Mouse (Mus musculus) ES-E14 (cell line): Measurements from ENCODE around the gene Unc79. TPM values are rescaled to one million over a fixed set of nuclear protein-coding genes. Genes with fewer than 3 reads are reported as not detected.

Experiments used
- DNase-seq: peaks from one replicate; pipeline ENCODE4 v3.0.0-alpha.2; 2013; ENCODE audit warnings: low read depth, low spot score
- H3K27ac ChIP-seq: 2 replicates; pipeline ENCODE4 v1.5.1; 2012; ENCODE audit warnings: low read depth, mild to moderate bottlenecking, low read length, moderate library complexity, mixed read lengths; ENCODE audit not compliant: poor library complexity, insufficient read depth, severe bottlenecking
- H3K36me3 ChIP-seq: 2 replicates; pipeline ENCODE4 v1.6.1; 2012; ENCODE audit warnings: mild to moderate bottlenecking, low read length, moderate library complexity, mixed read lengths; ENCODE audit not compliant: control insufficient read depth, poor library complexity, insufficient read depth, severe bottlenecking
- H3K4me1 ChIP-seq, 2 experiments: fragments of 150-350 bp in 1 of 2; sonication (generic) in 1 of 2; 2 replicates each; pipeline ENCODE4 v1.6.1; 2012; ENCODE audit warnings: low read length in 2 of 2, mild to moderate bottlenecking in 1 of 2, mixed read lengths in 1 of 2; ENCODE audit not compliant: control insufficient read depth in 2 of 2, insufficient read depth in 2 of 2, poor library complexity in 1 of 2
- H3K4me3 ChIP-seq, 2 experiments: fragments of 150-350 bp in 1 of 2; sonication (generic) in 1 of 2; 2 replicates each; pipeline ENCODE4 v1.5.1; 2012; ENCODE audit warnings: low read length in 2 of 2, low read depth in 1 of 2, mild to moderate bottlenecking in 1 of 2, mixed read lengths in 1 of 2; ENCODE audit not compliant: insufficient read depth in 1 of 2, poor library complexity in 1 of 2, severe bottlenecking in 1 of 2
- H3K9ac ChIP-seq: 2 replicates; pipeline ENCODE4 v1.6.1; 2012; ENCODE audit warnings: low read depth, mild to moderate bottlenecking, low read length, mixed read lengths; ENCODE audit not compliant: poor library complexity, insufficient read depth, severe bottlenecking
- H3K9me3 ChIP-seq: fragments of 150-350 bp; sonication (generic); 2 replicates; pipeline ENCODE4 v1.6.1; 2012; ENCODE audit warnings: low read depth, mild to moderate bottlenecking, low read length; ENCODE audit not compliant: control insufficient read depth, insufficient read depth
- CHD2 ChIP-seq: IDR thresholded peaks from 2 replicates; pipeline ENCODE4 v1.6.1; 2014; ENCODE audit warnings: mild to moderate bottlenecking, low read depth, low read length, inconsistent platforms
- HCFC1 ChIP-seq: IDR thresholded peaks from 2 replicates; pipeline ENCODE4 v1.6.1; 2012; ENCODE audit warnings: low read length, inconsistent platforms, borderline replicate concordance; ENCODE audit not compliant: insufficient read depth
- MAFK ChIP-seq: IDR thresholded peaks from 2 replicates; pipeline ENCODE4 v1.6.1; 2014; ENCODE audit warnings: mild to moderate bottlenecking, low read depth, low read length, inconsistent platforms; ENCODE audit not compliant: insufficient read depth
- ZC3H11A ChIP-seq: IDR thresholded peaks from 2 replicates; pipeline ENCODE4 v1.6.1; 2012; ENCODE audit warnings: low read depth, mild to moderate bottlenecking, inconsistent platforms, low read length, borderline replicate concordance
- ZNF384 ChIP-seq: IDR thresholded peaks from 2 replicates; pipeline ENCODE4 v1.6.1; 2012; ENCODE audit warnings: low read depth, low read length, inconsistent platforms
- in situ Hi-C, 2 experiments: fragments of 600-800 bp; cut with MboI; formaldehyde crosslinking; loops; one replicate each; pipeline ENCODE4 v1.15.1; 2025; ENCODE audit warnings: low sequenced_read_pairs in 2 of 2, inconsistent platforms in 1 of 2; ENCODE audit not compliant: unreplicated experiment in 2 of 2
- total RNA-seq: library from RNA; depleted of rRNA; stranded (reverse); fragments of 300-350 nt; gene quantifications from 2 replicates; pipeline ENCODE4 v1.2.3, GENCODE M21; 2012; rRNA removed

Gene Unc79
- total RNA-seq, 1 experiment, result 0.36 TPM

DNA sequence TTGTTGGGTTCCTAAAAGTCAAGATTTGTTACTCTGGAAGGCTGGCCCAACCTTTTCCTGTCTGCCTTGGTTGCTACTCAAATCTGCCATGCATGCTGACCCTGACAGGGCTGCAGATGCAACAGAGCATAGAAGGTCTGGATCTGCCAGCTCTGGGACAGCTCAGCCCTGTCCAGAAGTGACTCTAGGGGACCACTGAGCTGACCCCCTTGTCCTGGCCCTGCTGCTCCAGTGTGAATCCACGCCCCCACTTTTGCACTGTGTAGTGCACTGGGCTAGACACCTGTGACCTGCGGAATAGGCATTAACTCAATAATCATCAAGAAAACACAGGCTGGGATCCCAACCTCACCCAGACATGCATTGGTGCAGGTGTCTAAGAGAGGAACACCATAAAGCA lies 266.1 kb downstream of the Unc79 start:
- in situ Hi-C loops, result no loop called here
- no peak for DNase-seq
- Histone ChIP-seq H3K4me3 (no peak overlapping the region), H3K9ac (no peak overlapping the region), H3K27ac (no peak overlapping the region), H3K4me1 (no peaks in the 10 kb centered on the region), H3K36me3 (no peaks in the 10 kb centered on the region), H3K9me3 (no peaks in the 10 kb centered on the region)
- no peak for TF ChIP-seq CHD2
- TF ChIP-seq HCFC1, result no peak
- no peak for TF ChIP-seq MAFK
- TF ChIP-seq ZC3H11A, result no peak
- TF ChIP-seq ZNF384, result no peak

DNA sequence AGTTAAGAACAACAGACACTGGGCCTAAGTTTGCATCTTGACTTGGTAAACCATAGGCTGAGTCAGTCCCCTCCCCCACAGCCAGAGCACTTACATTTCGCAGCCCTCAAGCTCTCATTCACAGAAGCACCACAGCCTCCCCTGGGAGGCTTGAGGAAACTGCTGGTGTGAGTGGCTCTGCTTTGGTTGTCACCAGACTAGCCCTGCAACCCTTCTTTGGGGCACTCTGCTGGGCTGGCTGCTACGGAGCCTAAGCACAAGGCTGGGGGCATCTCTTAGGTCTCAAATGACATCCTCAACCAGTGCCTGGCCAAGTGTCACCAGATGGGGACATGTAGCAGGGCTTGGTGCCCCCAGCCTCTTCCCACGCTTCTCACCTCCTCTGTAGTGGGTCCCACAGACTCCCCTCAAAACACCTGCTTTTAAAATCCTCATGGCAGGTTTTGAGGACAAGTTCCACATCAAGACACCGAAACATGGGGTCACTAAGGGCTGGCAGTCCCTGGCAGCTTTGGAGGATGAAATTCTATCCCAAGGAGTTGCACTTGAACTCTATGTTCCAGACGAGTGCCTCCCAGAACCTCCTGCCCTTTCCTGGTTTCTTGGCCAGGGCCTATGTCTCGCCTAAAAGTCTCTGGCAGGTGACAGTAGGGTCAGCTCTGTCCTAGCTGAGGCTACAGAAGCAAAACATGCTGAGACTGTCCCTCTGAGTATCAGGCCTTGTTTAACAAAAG lies 267.4 kb downstream of the Unc79 start:
- in situ Hi-C loops, result no loop called here
- Histone ChIP-seq H3K27ac (no peak overlapping the region), H3K9me3 (no peaks in the 10 kb centered on the region), H3K36me3 (no peaks in the 10 kb centered on the region), H3K9ac (no peak overlapping the region), H3K4me3 (no peak overlapping the region), H3K4me1 (no peaks in the 10 kb centered on the region)
- DNase-seq, result no peak
- TF ChIP-seq ZC3H11A, result no peak
- no peak for TF ChIP-seq ZNF384
- TF ChIP-seq CHD2, result no peak
- TF ChIP-seq HCFC1, result no peak
- no peak for TF ChIP-seq MAFK

- Histone ChIP-seq H3K36me3 (no peaks in the 10 kb centered on the region), H3K4me1 (no peaks in the 10 kb centered on the region), H3K4me3 (no peak overlapping the region), H3K27ac (no peak overlapping the region), H3K9me3 (no peaks in the 10 kb centered on the region), H3K9ac (no peak overlapping the region)
- no peak for TF ChIP-seq CHD2
- TF ChIP-seq ZC3H11A, result no peak
- in situ Hi-C loops, result no loop called here
- no peak for DNase-seq
Measured at GRCm38 (mm10) chr12:103223671-103224070, 275.0 kb downstream of the Unc79 start.

DNA sequence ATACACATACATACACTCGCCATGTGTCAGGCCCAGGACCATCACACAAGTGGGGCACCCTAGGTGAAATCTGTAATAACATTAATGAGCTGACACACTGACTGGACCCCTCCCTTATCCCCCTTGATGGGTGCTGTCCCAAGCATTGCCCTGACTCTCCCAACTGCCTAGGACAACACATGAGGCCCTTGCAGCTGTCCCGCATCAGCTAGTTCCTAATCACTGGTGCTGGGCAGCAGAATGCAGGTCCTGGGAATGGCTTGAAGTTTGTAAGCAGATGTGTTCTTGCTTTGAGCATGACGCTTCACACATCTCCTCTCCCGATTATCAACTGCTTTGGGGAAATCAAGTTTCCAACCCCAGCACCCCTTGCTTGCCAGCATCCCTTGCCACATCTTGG lies 277.5 kb downstream of the Unc79 start:
- H3K9ac ChIP-seq, result no peak overlapping the region
- no peak overlapping the region for H3K4me3 ChIP-seq
- in situ Hi-C loops, result no loop called here
- no peak overlapping the region for H3K27ac ChIP-seq
- H3K4me1 ChIP-seq, result no peaks in the 10 kb centered on the region
- no peaks in the 10 kb centered on the region for H3K36me3 ChIP-seq
- no peak for DNase-seq
- no peak for TF ChIP-seq HCFC1
- TF ChIP-seq ZNF384, result no peak
- no peak for TF ChIP-seq ZC3H11A
- TF ChIP-seq CHD2, result no peak
- TF ChIP-seq MAFK, result no peak
- H3K9me3 ChIP-seq, result no peaks in the 10 kb centered on the region

- Histone ChIP-seq H3K27ac (no peak overlapping the region), H3K9me3 (no peaks in the 10 kb centered on the region), H3K4me1 (no peaks in the 10 kb centered on the region), H3K9ac (no peak overlapping the region), H3K36me3 (no peaks in the 10 kb centered on the region), H3K4me3 (no peak overlapping the region)
- no peak for DNase-seq
- in situ Hi-C loops, result no loop called here
- TF ChIP-seq ZNF384 (no peak), MAFK (no peak), ZC3H11A (no peak), HCFC1 (no peak), CHD2 (no peak)
Measured at GRCm38 (mm10) chr12:103229058-103229457, 280.4 kb downstream of the Unc79 start.

Other genes with a start within 250 kb of the Unc79 start
- 33.1 and 40.6 TPM in 2 replicates for gene Itpk1, start 243.9 kb upstream of the Unc79 start, total RNA-seq
- 4.0 and 8.8 TPM in 2 replicates for gene Moap1, start 205.2 kb upstream of the Unc79 start, total RNA-seq
- gene Tmem251, start 205.1 kb upstream of the Unc79 start, total RNA-seq, result 2.9 and 4.0 TPM in 2 replicates
- gene Gm28051, start 191.1 kb upstream of the Unc79 start, total RNA-seq, result not detected in 2 replicates
- gene Gon7, start 191.1 kb upstream of the Unc79 start, total RNA-seq, result 31.8 and 34.2 TPM in 2 replicates
- 74.6 and 87.5 TPM in 2 replicates for gene Ubr7, start 190.9 kb upstream of the Unc79 start, total RNA-seq
- gene Gm20604, start 190.2 kb upstream of the Unc79 start, total RNA-seq, result 8.7 and 10.1 TPM in 2 replicates
- 17.6 and 17.7 TPM in 2 replicates for gene Btbd7, start 70.4 kb upstream of the Unc79 start, total RNA-seq
- 0.80 TPM in 1 of 2 replicates, not detected in the other for gene Cox8c, start 49.5 kb upstream of the Unc79 start, total RNA-seq